In the genomic region with DNA sequence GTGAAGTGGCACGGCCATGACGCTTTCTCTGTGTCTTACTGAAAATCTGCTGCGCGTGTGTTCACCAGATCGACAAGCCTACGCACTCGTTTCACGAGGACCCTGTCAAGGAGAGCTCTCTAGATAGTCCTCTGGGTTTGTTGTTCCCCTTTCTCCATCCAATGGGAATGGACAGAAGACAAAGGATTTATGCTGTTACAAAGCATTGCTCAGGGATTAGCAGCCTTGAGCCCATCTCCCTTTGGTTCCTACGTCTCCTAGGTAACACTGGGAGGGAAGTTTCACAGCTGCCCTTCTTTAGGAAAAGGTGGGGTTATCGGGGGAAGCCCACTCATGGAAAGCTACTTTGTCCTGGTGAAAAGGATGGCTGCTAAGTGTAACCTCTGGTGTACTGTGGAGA, we compare ENCODE assay signal across 22 mouse cellular contexts.
A peak's percentile ranks its signal among the peaks of the same experiment; 100 is the strongest.
DNase-seq lines count a peak whose midpoint lies in the region; ATAC-seq and TF ChIP-seq lines count a peak whose summit lies in the region.
"Had no signal": no experiment of that assay in that cellular context is flagged by ENCODE, and none has a peak within 500 bp of the region (broad histone marks: within the 10 kb centered on the region; RNA-seq: fewer than 3 reads in every experiment).

No protein-coding gene starts in this region.

- H3K27me3 ChIP-seq in midbrain, embryonic 11.5 days (ENCODE audit: control insufficient read depth, insufficient read depth, low read length), result no peaks in the 10 kb centered on the region
- no peaks in the 10 kb centered on the region for H3K27me3 ChIP-seq in midbrain, embryonic 14.5 days (ENCODE audit: control insufficient read depth, insufficient read depth, low read length)
- H3K27me3 ChIP-seq in midbrain, embryonic 12.5 days, result no peaks in the 10 kb centered on the region
- H3K27me3 ChIP-seq in midbrain, embryonic 10.5 days (ENCODE audit: low read depth, poor library complexity, severe bottlenecking), result no peaks in the 10 kb centered on the region
- no peaks in the 10 kb centered on the region for H3K27me3 ChIP-seq in midbrain, embryonic 13.5 days
- no peaks in the 10 kb centered on the region for H3K27me3 ChIP-seq in midbrain, postnatal 0 days (ENCODE audit: insufficient read depth, low read length)
- H3K27me3 ChIP-seq in midbrain, embryonic 16.5 days (ENCODE audit: control insufficient read depth, insufficient read depth, low read depth, low read length), result no peaks in the 10 kb centered on the region
- H3K27me3 ChIP-seq in midbrain, embryonic 15.5 days (replicated peaks), result no peaks in the 10 kb centered on the region
- H3K27me3 ChIP-seq: CH12.LX had no signal

- no peaks in the 10 kb centered on the region for H3K36me3 ChIP-seq in midbrain, embryonic 11.5 days (ENCODE audit: control insufficient read depth, insufficient read depth, low read length)
- H3K36me3 ChIP-seq in midbrain, embryonic 14.5 days (ENCODE audit: control insufficient read depth, insufficient read depth, low read length), result no peaks in the 10 kb centered on the region
- H3K36me3 ChIP-seq in midbrain, embryonic 12.5 days, result no peaks in the 10 kb centered on the region
- no peaks in the 10 kb centered on the region for H3K36me3 ChIP-seq in midbrain, embryonic 10.5 days
- no peaks in the 10 kb centered on the region for H3K36me3 ChIP-seq in midbrain, embryonic 13.5 days
- no peaks in the 10 kb centered on the region for H3K36me3 ChIP-seq in midbrain, postnatal 0 days (ENCODE audit: insufficient read depth, low read length)
- H3K36me3 ChIP-seq in midbrain, embryonic 16.5 days (ENCODE audit: control insufficient read depth, insufficient read depth, low read length), result no peaks in the 10 kb centered on the region
- no peaks in the 10 kb centered on the region for H3K36me3 ChIP-seq in midbrain, embryonic 15.5 days (replicated peaks)
- H3K36me3 ChIP-seq: G1E had no signal

- peaks cover 5% of the 10 kb centered on the region; the same call in 1 of the 2 replicates for H3K4me1 ChIP-seq in midbrain, embryonic 11.5 days (ENCODE audit: control insufficient read depth, insufficient read depth, low read length)
- 0 out of 2 replicates have a peak, but pooled peaks cover 4% of the 10 kb centered on the region for H3K4me1 ChIP-seq in midbrain, embryonic 14.5 days (ENCODE audit: control insufficient read depth, insufficient read depth, low read length)
- H3K4me1 ChIP-seq in midbrain, embryonic 12.5 days, result peaks cover 10% of the 10 kb centered on the region; the same call in 1 of the 2 replicates
- peaks cover 13% of the 10 kb centered on the region for H3K4me1 ChIP-seq in midbrain, embryonic 10.5 days
- H3K4me1 ChIP-seq in midbrain, embryonic 13.5 days (replicated peaks), result peaks cover 10% of the 10 kb centered on the region; the same call in 1 of the 2 replicates
- H3K4me1 ChIP-seq in midbrain, postnatal 0 days (ENCODE audit: insufficient read depth, low read length), result 0 out of 2 replicates have a peak, but pooled peaks cover 4% of the 10 kb centered on the region
- H3K4me1 ChIP-seq in midbrain, embryonic 16.5 days (ENCODE audit: control insufficient read depth, insufficient read depth, low read length), result peaks cover 3% of the 10 kb centered on the region; the same call in 1 of the 2 replicates
- H3K4me1 ChIP-seq in midbrain, embryonic 15.5 days, result peaks cover 3% of the 10 kb centered on the region; the same call in 1 of the 2 replicates

- H3K9me3 ChIP-seq in midbrain, embryonic 11.5 days (ENCODE audit: control insufficient read depth, low read length), result no peaks in the 10 kb centered on the region
- no peaks in the 10 kb centered on the region for H3K9me3 ChIP-seq in midbrain, embryonic 14.5 days (ENCODE audit: control insufficient read depth, low read length)
- no peaks in the 10 kb centered on the region for H3K9me3 ChIP-seq in midbrain, embryonic 12.5 days
- no peaks in the 10 kb centered on the region for H3K9me3 ChIP-seq in midbrain, embryonic 10.5 days (replicated peaks)
- H3K9me3 ChIP-seq in midbrain, embryonic 13.5 days, result no peaks in the 10 kb centered on the region
- H3K9me3 ChIP-seq in midbrain, postnatal 0 days (ENCODE audit: low read length), result no peaks in the 10 kb centered on the region
- no peaks in the 10 kb centered on the region for H3K9me3 ChIP-seq in midbrain, embryonic 16.5 days (replicated peaks; ENCODE audit: control insufficient read depth, low read length, poor library complexity, severe bottlenecking)
- H3K9me3 ChIP-seq in midbrain, embryonic 15.5 days, result no peaks in the 10 kb centered on the region

- no peak overlapping the region for H3K4me2 ChIP-seq in midbrain, embryonic 11.5 days
- H3K4me2 ChIP-seq in midbrain, embryonic 14.5 days (ENCODE audit: low read length), result no peak overlapping the region
- H3K4me2 ChIP-seq in midbrain, embryonic 12.5 days (replicated peaks), result no peak overlapping the region
- H3K4me2 ChIP-seq in midbrain, embryonic 13.5 days (replicated peaks), result no peak overlapping the region
- no peak overlapping the region for H3K4me2 ChIP-seq in midbrain, postnatal 0 days (ENCODE audit: low read depth, low read length, poor library complexity, severe bottlenecking)
- no peak overlapping the region for H3K4me2 ChIP-seq in midbrain, embryonic 16.5 days (ENCODE audit: low read length)
- H3K4me2 ChIP-seq in midbrain, embryonic 15.5 days, result no peak overlapping the region

- 51% methylated on average over 10 of the region's 10 CpGs for WGBS in midbrain, embryonic 11.5 days
- WGBS in midbrain, embryonic 14.5 days, result 48% methylated on average over 10 of the region's 10 CpGs
- 44% methylated on average over 10 of the region's 10 CpGs for WGBS in midbrain, embryonic 12.5 days
- 67% methylated on average over 10 of the region's 10 CpGs for WGBS in midbrain, embryonic 10.5 days
- WGBS in midbrain, embryonic 13.5 days, result 47% methylated on average over 10 of the region's 10 CpGs
- 40% methylated on average over 10 of the region's 10 CpGs for WGBS in midbrain, postnatal 0 days
- 35% methylated on average over 10 of the region's 10 CpGs for WGBS in midbrain, embryonic 16.5 days
- WGBS in midbrain, embryonic 15.5 days, result 46% methylated on average over 10 of the region's 10 CpGs

- no peak overlapping the region for H3K9ac ChIP-seq in midbrain, embryonic 11.5 days (ENCODE audit: low read length)
- H3K9ac ChIP-seq in midbrain, embryonic 14.5 days (replicated peaks; ENCODE audit: low read length), result no peak overlapping the region
- no peak overlapping the region for H3K9ac ChIP-seq in midbrain, embryonic 12.5 days (replicated peaks)
- no peak overlapping the region for H3K9ac ChIP-seq in midbrain, embryonic 13.5 days (replicated peaks)
- H3K9ac ChIP-seq in midbrain, postnatal 0 days (replicated peaks; ENCODE audit: low read length, poor library complexity, severe bottlenecking), result no peak overlapping the region
- no peak overlapping the region for H3K9ac ChIP-seq in midbrain, embryonic 16.5 days (ENCODE audit: low read depth, low read length)
- H3K9ac ChIP-seq in midbrain, embryonic 15.5 days, result no peak overlapping the region

- no peak overlapping the region for H3K27ac ChIP-seq in midbrain, embryonic 11.5 days (ENCODE audit: low read depth, low read length)
- no peak overlapping the region for H3K27ac ChIP-seq in midbrain, embryonic 14.5 days (replicated peaks; ENCODE audit: low read depth, low read length)
- no peak overlapping the region for H3K27ac ChIP-seq in midbrain, embryonic 12.5 days (replicated peaks)
- H3K27ac ChIP-seq in midbrain, embryonic 10.5 days (replicated peaks), result no peak overlapping the region
- H3K27ac ChIP-seq in midbrain, embryonic 13.5 days, result no peak overlapping the region
- no peak overlapping the region for H3K27ac ChIP-seq in midbrain, postnatal 0 days (ENCODE audit: low read depth, low read length)
- no peak overlapping the region for H3K27ac ChIP-seq in midbrain, embryonic 16.5 days (ENCODE audit: low read length)
- H3K27ac ChIP-seq in midbrain, embryonic 15.5 days, result no peak overlapping the region

- H3K4me3 ChIP-seq in midbrain, embryonic 11.5 days (ENCODE audit: low read depth, low read length), result no peak overlapping the region
- no peak overlapping the region for H3K4me3 ChIP-seq in midbrain, embryonic 14.5 days (replicated peaks; ENCODE audit: low read depth, low read length)
- H3K4me3 ChIP-seq in midbrain, embryonic 12.5 days, result no peak overlapping the region
- H3K4me3 ChIP-seq in midbrain, embryonic 10.5 days, result no peak overlapping the region
- H3K4me3 ChIP-seq in midbrain, embryonic 13.5 days (replicated peaks), result no peak overlapping the region
- no peak overlapping the region for H3K4me3 ChIP-seq in midbrain, postnatal 0 days (ENCODE audit: low read depth, low read length)
- no peak overlapping the region for H3K4me3 ChIP-seq in midbrain, embryonic 16.5 days (ENCODE audit: low read depth, low read length)
- H3K4me3 ChIP-seq in midbrain, embryonic 15.5 days, result no peak overlapping the region

- DNase-seq in midbrain, embryonic 11.5 days (ENCODE audit: low spot score, missing footprints), result no peak
- DNase-seq in midbrain, embryonic 14.5 days, result no peak
- DNase-seq in midbrain, embryonic 10.5 days (ENCODE audit: low spot score), result no peak
- DNase-seq in midbrain, postnatal 0 days (ENCODE audit: low spot score), result no peak
- DNase-seq: adrenal gland, adult 2 months; adrenal gland, adult 8-10 months; adrenal gland, postnatal 10 days; adrenal gland, postnatal 14 days; adrenal gland, postnatal 25 days; adrenal gland, postnatal 36 days; B cell, adult 2 months; cerebellum, adult 11 months; cerebellum, adult 11-12 months had no signal

- peak; percentile 78 for ATAC-seq in midbrain, embryonic 11.5 days (ENCODE audit: low FRiP score)
- ATAC-seq in midbrain, embryonic 14.5 days (ENCODE audit: low FRiP score, low TSS enrichment), result no peak; the same call in 1 of the 2 replicates
- peak; percentile 65; the same call in 1 of the 2 replicates for ATAC-seq in midbrain, embryonic 12.5 days (ENCODE audit: low FRiP score, low read depth)
- ATAC-seq in midbrain, embryonic 13.5 days, result peak; percentile 50; the same call in 1 of the 2 replicates
- no peak for ATAC-seq in midbrain, postnatal 0 days (ENCODE audit: low FRiP score)
- ATAC-seq in midbrain, embryonic 16.5 days, result peak; percentile 28; the same call in 1 of the 2 replicates
- ATAC-seq in midbrain, embryonic 15.5 days (replicated peaks), result no peak
- ATAC-seq: activated CD4-positive, CD25-positive, alpha-beta regulatory T cell, adult 4 months; CD4-positive, CD25-positive, alpha-beta regulatory T cell, adult 4 months; Patski had no signal

- no peak for TF ChIP-seq CTCF in midbrain, postnatal 0 days (IDR thresholded peaks at IDR 0.05)

Comparison
In these comparisons a context has a peak if more than half of its experiments do, and no peak if none do; other contexts are left out.
1. ATAC-seq: peak in midbrain, embryonic 11.5 days (single experiment), midbrain, embryonic 12.5 days (single experiment), midbrain, embryonic 13.5 days (single experiment) and midbrain, embryonic 16.5 days (single experiment); none in midbrain, embryonic 14.5 days (single experiment), midbrain, postnatal 0 days (single experiment) and midbrain, embryonic 15.5 days (single experiment).